Mouse (Mus musculus) embryonic facial prominence, embryonic 11.5 days (tissue): ENCODE results near the gene Lsp1. TPM values are rescaled to one million over a fixed set of nuclear protein-coding genes. Genes with fewer than 3 reads are reported as not detected.

Source experiments
- ATAC-seq: fragments of 200-750 bp; cut with Nextera tagmentation; replicated peaks from 2 replicates; pipeline ENCODE4 v1.8.0; 2017; ENCODE audit warnings: low read depth; ENCODE audit not compliant: insufficient number of reproducible peaks, low FRiP score, low TSS enrichment
- DNase-seq: peaks from one replicate; pipeline ENCODE4 v3.0.0-alpha.2; 2015; ENCODE audit warnings: low spot score
- H3K27ac ChIP-seq: fragments of 300-500 bp; sonication (generic); replicated peaks from 2 replicates; pipeline ENCODE4 v1.5.1; 2014; ENCODE audit warnings: mild to moderate bottlenecking, low read depth, low read length, control low read depth
- H3K27me3 ChIP-seq: fragments of 300-500 bp; sonication (generic); 2 replicates; pipeline ENCODE4 v1.6.1; 2014; ENCODE audit warnings: mild to moderate bottlenecking, low read length, moderate library complexity, mixed read lengths; ENCODE audit not compliant: control insufficient read depth, insufficient read depth
- H3K36me3 ChIP-seq: fragments of 300-500 bp; sonication (generic); replicated peaks from 2 replicates; pipeline ENCODE4 v1.6.1; 2014; ENCODE audit warnings: low read depth, mild to moderate bottlenecking, low read length, moderate library complexity, mixed read lengths; ENCODE audit not compliant: control insufficient read depth, insufficient read depth
- H3K4me1 ChIP-seq: fragments of 300-500 bp; sonication (generic); 2 replicates; pipeline ENCODE4 v1.6.1; 2014; ENCODE audit warnings: low read length, mixed read lengths; ENCODE audit not compliant: control insufficient read depth, insufficient read depth
- H3K4me2 ChIP-seq: fragments of 300-500 bp; sonication (generic); 2 replicates; pipeline ENCODE4 v1.6.1; 2014; ENCODE audit warnings: low read depth, mild to moderate bottlenecking, control low read depth, low read length, moderate library complexity
- H3K4me3 ChIP-seq: fragments of 300-500 bp; sonication (generic); 2 replicates; pipeline ENCODE4 v1.5.1; 2014; ENCODE audit warnings: low read depth, low read length, control low read depth
- H3K9ac ChIP-seq: fragments of 300-500 bp; sonication (generic); replicated peaks from 2 replicates; pipeline ENCODE4 v1.6.1; 2014; ENCODE audit warnings: mild to moderate bottlenecking, control low read depth, low read length
- H3K9me3 ChIP-seq: fragments of 300-500 bp; sonication (generic); replicated peaks from 2 replicates; pipeline ENCODE4 v1.6.1; 2016; ENCODE audit warnings: mild to moderate bottlenecking, low read length, inconsistent platforms, mixed read lengths; ENCODE audit not compliant: control insufficient read depth
- WGBS: fragments of 180-500 bp; shearing (Covaris S2); extraction: QIAGEN DNeasy Blood & Tissue Kit; methylation state at CpG from one replicate; pipeline ENCODE4 v1.1.7; 2014; 5-methylcytosine and 5-hydroxymethylcytosine counted together
- polyA plus RNA-seq: library from polyadenylated mRNA; unstranded; fragments of >200 nt; fragmentation: Nextera tagmentation; extraction: Ambion mirVana; gene quantifications from 2 replicates; pipeline ENCODE4 v1.2.1, GENCODE M21; 2014

The Lsp1 gene
- polyA plus RNA-seq, 1 experiment from 2014 or later: 23.3 TPM

GRCm38 (mm10) chr7:142479307-142479706 lies 18.7 kb downstream of the Lsp1 start:
- ATAC-seq (no peak), DNase-seq (no peak)
- H3K4me3 ChIP-seq: no peak overlapping the region
- no peak overlapping the region for H3K9ac ChIP-seq
- no peaks in the 10 kb centered on the region for H3K36me3 ChIP-seq
- no peaks in the 10 kb centered on the region for H3K9me3 ChIP-seq
- no peak overlapping the region for H3K4me2 ChIP-seq
- no peaks in the 10 kb centered on the region; the same call in 1 of the 2 replicates for H3K27me3 ChIP-seq
- no peak overlapping the region for H3K27ac ChIP-seq
- H3K4me1 ChIP-seq: peaks cover 23% of the 10 kb centered on the region

- H3K27ac ChIP-seq: no peak overlapping the region
- ATAC-seq (no peak), DNase-seq (no peak)
- H3K4me3 ChIP-seq: no peak overlapping the region
- H3K27me3 ChIP-seq: no peaks in the 10 kb centered on the region; the same call in 1 of the 2 replicates
- peaks cover 23% of the 10 kb centered on the region for H3K4me1 ChIP-seq
- no peak overlapping the region for H3K4me2 ChIP-seq
- H3K36me3 ChIP-seq: no peaks in the 10 kb centered on the region
- no peak overlapping the region; the same call in 1 of the 2 replicates for H3K9ac ChIP-seq
- H3K9me3 ChIP-seq: no peaks in the 10 kb centered on the region
- 96% methylated on average over 3 of the region's 3 CpGs for WGBS
Observed at GRCm38 (mm10) chr7:142479886-142480285, 19.3 kb downstream of the Lsp1 start.

DNA sequence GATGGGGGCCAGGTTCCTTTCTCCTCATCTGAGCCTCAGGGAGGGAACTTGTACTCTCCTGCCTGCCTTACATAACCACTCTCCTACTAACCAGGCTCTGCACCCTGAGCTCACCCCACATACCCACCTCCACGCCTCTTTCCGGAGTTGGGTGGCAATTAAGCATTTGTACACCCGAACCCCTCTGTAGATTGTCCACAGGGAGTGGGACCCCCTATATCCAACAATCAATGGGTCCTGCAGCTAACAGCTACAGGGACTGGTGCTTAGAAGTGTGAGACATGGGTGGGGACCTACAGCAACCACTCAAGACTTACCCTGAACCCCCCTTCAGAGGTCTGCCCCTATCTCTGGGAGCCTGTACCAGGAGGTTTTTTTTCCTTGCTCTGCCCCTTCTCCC lies 20.1 kb downstream of the Lsp1 start:
- Histone ChIP-seq H3K9ac (peak overlapping the region; percentile 28; the same call in 1 of the 2 replicates), H3K4me2 (no peak overlapping the region), H3K27ac (peak overlapping the region; percentile 94), H3K36me3 (no peaks in the 10 kb centered on the region), H3K27me3 (no peaks in the 10 kb centered on the region; the same call in 1 of the 2 replicates), H3K9me3 (no peaks in the 10 kb centered on the region), H3K4me1 (peaks cover 23% of the 10 kb centered on the region), H3K4me3 (no peak overlapping the region)
- ATAC-seq: no peak
- no peak for DNase-seq
- WGBS: 94% methylated on average over 3 of the region's 3 CpGs

- Histone ChIP-seq H3K9me3 (no peaks in the 10 kb centered on the region), H3K36me3 (no peaks in the 10 kb centered on the region), H3K4me3 (no peak overlapping the region), H3K27me3 (no peaks in the 10 kb centered on the region; the same call in 1 of the 2 replicates), H3K9ac (peak overlapping the region; percentile 75), H3K4me1 (peaks cover 23% of the 10 kb centered on the region), H3K4me2 (peak overlapping the region; percentile 47), H3K27ac (peak overlapping the region; percentile 94)
- ATAC-seq: no peak
- WGBS: 4% methylated on average over 5 of the region's 5 CpGs
- DNase-seq: peak; percentile 79
Observed at GRCm38 (mm10) chr7:142481186-142481567, 20.6 kb downstream of the Lsp1 start.

DNA sequence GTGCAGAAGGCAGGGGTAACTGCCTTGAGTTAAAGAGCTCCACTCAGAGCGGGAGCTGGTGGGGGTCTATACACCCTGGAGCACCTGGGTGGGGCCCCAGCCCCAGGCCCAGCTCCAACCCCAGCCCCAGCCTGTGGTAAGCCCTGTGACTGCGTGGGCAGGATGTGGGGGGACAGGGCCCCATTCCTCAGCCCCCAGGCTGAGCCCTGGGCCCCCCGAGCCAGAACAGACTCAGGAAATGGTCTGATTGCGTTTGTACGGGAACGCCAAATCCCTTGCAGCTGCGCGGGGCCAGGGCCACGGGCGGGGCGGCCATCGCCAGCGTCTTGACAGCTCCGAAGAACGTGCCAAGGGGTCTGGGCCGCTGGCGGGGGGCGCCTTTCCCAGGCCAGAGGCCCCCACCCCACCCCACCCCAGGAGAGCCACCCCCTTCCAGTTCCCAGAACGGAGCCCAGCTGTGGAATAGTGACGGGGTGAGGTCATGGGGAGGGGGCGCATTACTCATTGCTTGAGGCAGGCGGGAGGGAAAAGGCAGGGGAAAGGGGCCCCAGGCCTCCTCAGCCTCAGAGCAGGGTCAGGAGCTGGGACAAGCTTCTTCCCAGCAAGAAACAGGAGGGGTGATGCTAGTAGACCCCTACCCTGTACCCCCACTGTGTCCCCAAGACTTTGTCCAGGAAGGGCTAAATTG lies 21.1 kb downstream of the Lsp1 start:
- Histone ChIP-seq H3K27ac (peak overlapping the region; percentile 94), H3K36me3 (no peaks in the 10 kb centered on the region), H3K27me3 (no peaks in the 10 kb centered on the region; the same call in 1 of the 2 replicates), H3K4me3 (0 out of 2 replicates have a peak overlapping the region, but pooled peaks have one; percentile 2), H3K4me2 (peak overlapping the region; percentile 47), H3K9me3 (no peaks in the 10 kb centered on the region), H3K9ac (peak overlapping the region; percentile 75), H3K4me1 (peaks cover 23% of the 10 kb centered on the region)
- DNase-seq: peak; percentile 78
- WGBS: 3% methylated on average over 18 of the region's 22 CpGs
- peak; percentile 78 for ATAC-seq

- DNase-seq: peak; percentile 62
- ATAC-seq: peak; percentile 12; the same call in 1 of the 2 replicates
- peak overlapping the region; percentile 75 for H3K9ac ChIP-seq
- peak overlapping the region; percentile 47 for H3K4me2 ChIP-seq
- no peak overlapping the region for H3K4me3 ChIP-seq
- H3K9me3 ChIP-seq: no peaks in the 10 kb centered on the region
- H3K27me3 ChIP-seq: no peaks in the 10 kb centered on the region
- peaks cover 23% of the 10 kb centered on the region for H3K4me1 ChIP-seq
- H3K36me3 ChIP-seq: no peaks in the 10 kb centered on the region
- 18% methylated on average over 6 of the region's 6 CpGs for WGBS
- H3K27ac ChIP-seq: peak overlapping the region; percentile 94
Observed at GRCm38 (mm10) chr7:142482256-142482609, 21.6 kb downstream of the Lsp1 start.

DNA sequence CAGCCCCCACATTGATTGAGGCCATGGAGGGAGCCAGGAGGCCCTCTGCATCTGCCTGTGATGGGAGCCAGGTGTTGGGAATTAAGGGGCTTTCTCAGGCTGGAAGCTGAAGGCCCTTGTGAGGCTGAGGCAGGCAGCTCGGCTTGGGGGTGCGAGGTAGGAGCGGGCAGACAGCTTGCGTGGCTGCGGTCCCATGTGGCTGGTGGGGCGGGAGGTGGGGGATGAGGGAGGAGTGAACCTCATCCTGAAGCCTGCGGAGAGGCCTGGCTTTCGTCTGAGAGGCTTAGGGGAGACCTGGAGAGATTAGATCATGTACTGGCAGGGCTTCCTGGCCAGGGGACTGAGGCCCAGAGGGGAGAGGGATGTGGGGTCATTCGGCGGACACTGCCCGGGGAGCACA lies 22.5 kb downstream of the Lsp1 start:
- peak overlapping the region; percentile 94 for H3K27ac ChIP-seq
- no peaks in the 10 kb centered on the region for H3K36me3 ChIP-seq
- peak overlapping the region; percentile 28; the same call in 1 of the 2 replicates for H3K9ac ChIP-seq
- ATAC-seq (no peak; the same call in 1 of the 2 replicates), DNase-seq (peak; percentile 67)
- no peak overlapping the region for H3K4me3 ChIP-seq
- H3K9me3 ChIP-seq: no peaks in the 10 kb centered on the region
- H3K4me1 ChIP-seq: peaks cover 29% of the 10 kb centered on the region
- H3K27me3 ChIP-seq: no peaks in the 10 kb centered on the region
- no peak overlapping the region for H3K4me2 ChIP-seq
- 38% methylated on average over 11 of the region's 11 CpGs for WGBS

DNA sequence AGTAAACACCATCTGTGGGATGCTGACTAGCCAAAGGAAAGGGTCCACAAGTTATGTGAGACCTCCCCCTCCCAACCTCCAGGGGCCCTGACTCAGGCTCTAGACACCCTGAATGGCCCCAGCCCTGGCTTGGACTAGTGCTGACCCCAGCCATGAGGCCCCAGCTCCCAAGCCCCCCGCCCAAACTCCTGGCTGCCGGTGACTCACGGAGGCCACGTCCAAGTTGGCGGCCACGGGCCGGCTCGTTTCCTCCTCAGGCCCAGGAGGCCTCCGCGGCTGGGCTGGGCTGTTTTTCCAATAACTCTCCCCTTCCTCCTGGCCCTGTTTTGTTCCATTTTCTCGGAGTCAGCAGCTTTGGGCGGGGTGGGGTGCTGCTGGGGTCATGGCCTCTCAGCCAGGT lies 24.2 kb downstream of the Lsp1 start:
- WGBS: 79% methylated on average over 12 of the region's 12 CpGs
- H3K4me2 ChIP-seq: no peak overlapping the region
- peaks cover 29% of the 10 kb centered on the region for H3K4me1 ChIP-seq
- H3K4me3 ChIP-seq: no peak overlapping the region
- H3K36me3 ChIP-seq: no peaks in the 10 kb centered on the region
- no peaks in the 10 kb centered on the region for H3K9me3 ChIP-seq
- H3K9ac ChIP-seq: no peak overlapping the region
- H3K27me3 ChIP-seq: no peaks in the 10 kb centered on the region
- no peak overlapping the region for H3K27ac ChIP-seq
- ATAC-seq: no peak
- DNase-seq: no peak
